Mouse (Mus musculus) MEL (cell line): ENCODE measurements around the gene Zmpste24. TPM values are rescaled to one million over a fixed set of nuclear protein-coding genes. Genes with fewer than 3 reads are reported as not detected.

ENCODE experiments used
- DNase-seq: peaks from one replicate; pipeline ENCODE4 v3.0.0; 2011; ENCODE audit warnings: low read depth, low spot score
- H3K27ac ChIP-seq: 2 replicates; pipeline ENCODE4 v1.5.1; 2012; ENCODE audit warnings: low read depth, mild to moderate bottlenecking, control low read depth, low read length, moderate library complexity; ENCODE audit not compliant: control insufficient read depth
- H3K27me3 ChIP-seq, 2 experiments: fragments of 150-350 bp in 1 of 2; sonication (generic) in 1 of 2; 2 replicates each; pipeline ENCODE4 v1.6.1; 2012; ENCODE audit warnings: low read length in 2 of 2, mild to moderate bottlenecking in 2 of 2, improper control_type of control experiment in 1 of 2, moderate library complexity in 1 of 2; ENCODE audit not compliant: insufficient read depth in 2 of 2, control insufficient read depth in 1 of 2
- H3K36me3 ChIP-seq, 2 experiments: 2 replicates each; pipeline ENCODE4 v1.6.1; 2012 to 2014; ENCODE audit warnings: low read length in 2 of 2, improper control_type of control experiment in 1 of 2, inconsistent platforms in 1 of 2, mild to moderate bottlenecking in 1 of 2; ENCODE audit not compliant: insufficient read depth in 2 of 2, control insufficient read depth in 1 of 2
- H3K4me1 ChIP-seq, 2 experiments: fragments of 150-350 bp in 1 of 2; sonication (generic) in 1 of 2; 2 replicates each; pipeline ENCODE4 v1.6.1; 2012; ENCODE audit warnings: low read length in 2 of 2, improper control_type of control experiment in 1 of 2, mild to moderate bottlenecking in 1 of 2; ENCODE audit not compliant: insufficient read depth in 2 of 2, control insufficient read depth in 1 of 2
- H3K4me3 ChIP-seq, 2 experiments: fragments of 150-350 bp in 1 of 2; sonication (generic) in 1 of 2; 2 replicates each; pipeline ENCODE4 v1.5.1; 2012; ENCODE audit warnings: low read depth in 2 of 2, low read length in 2 of 2, mild to moderate bottlenecking in 2 of 2, moderate library complexity in 2 of 2, control low read depth in 1 of 2, improper control_type of control experiment in 1 of 2; ENCODE audit not compliant: control insufficient read depth in 1 of 2, insufficient read depth in 1 of 2
- H3K79me2 ChIP-seq: 2 replicates; pipeline ENCODE4 v1.6.1; 2012; ENCODE audit warnings: mild to moderate bottlenecking, low read length, moderate library complexity; ENCODE audit not compliant: control insufficient read depth, poor library complexity, insufficient read depth
- H3K9ac ChIP-seq: 2 replicates; pipeline ENCODE4 v1.6.1; 2012; ENCODE audit warnings: low read depth, mild to moderate bottlenecking, control low read depth, low read length, moderate library complexity; ENCODE audit not compliant: control insufficient read depth, poor library complexity, severe bottlenecking
- H3K9me3 ChIP-seq: fragments of 150-350 bp; sonication (generic); replicated peaks from 2 replicates; pipeline ENCODE4 v1.6.1; 2012; ENCODE audit warnings: mild to moderate bottlenecking, low read length, improper control_type of control experiment, moderate library complexity; ENCODE audit not compliant: insufficient read depth
- CHD1 ChIP-seq: IDR thresholded peaks from 2 replicates; pipeline ENCODE4 v1.6.1; 2012; ENCODE audit warnings: low read depth, mild to moderate bottlenecking, inconsistent platforms, low read length, improper control_type of control experiment
- CHD2 ChIP-seq: IDR thresholded peaks from 2 replicates; pipeline ENCODE4 v1.6.1; 2011; ENCODE audit warnings: low read length, improper control_type of control experiment
- CTCF ChIP-seq, 3 experiments: IDR thresholded peaks in 2 of 3; conservative IDR thresholded peaks in 1 of 3; 2 replicates each; pipeline ENCODE4 v1.5.1; 2011 to 2012; ENCODE audit warnings: low read length in 3 of 3, low read depth in 2 of 3, mild to moderate bottlenecking in 2 of 3, improper control_type of control experiment in 1 of 3, inconsistent platforms in 1 of 3, mixed read lengths in 1 of 3, moderate library complexity in 1 of 3; ENCODE audit not compliant: control insufficient read depth in 1 of 3, insufficient read depth in 1 of 3, poor library complexity in 1 of 3, severe bottlenecking in 1 of 3
- ELF1 ChIP-seq: IDR thresholded peaks from 2 replicates; pipeline ENCODE4 v1.6.1; 2014; ENCODE audit warnings: low read depth, mild to moderate bottlenecking, inconsistent platforms, low read length, improper control_type of control experiment, moderate library complexity
- EP300 ChIP-seq, 2 experiments: IDR thresholded peaks; 2 replicates each; pipeline ENCODE4 v1.6.1; 2011; ENCODE audit warnings: improper control_type of control experiment in 2 of 2, low read length in 2 of 2, low read depth in 1 of 2, mild to moderate bottlenecking in 1 of 2
- ETS1 ChIP-seq: IDR thresholded peaks from 2 replicates; pipeline ENCODE4 v1.6.1; 2012; ENCODE audit warnings: low read depth, mild to moderate bottlenecking, inconsistent platforms, low read length, improper control_type of control experiment, moderate library complexity
- GABPA ChIP-seq: IDR thresholded peaks from 2 replicates; pipeline ENCODE4 v1.6.1; 2012; ENCODE audit warnings: low read depth, mild to moderate bottlenecking, inconsistent platforms, low read length, improper control_type of control experiment, moderate library complexity
- GATA1 ChIP-seq: IDR thresholded peaks from 2 replicates; pipeline ENCODE4 v1.6.1; 2011; ENCODE audit warnings: low read depth, low read length, improper control_type of control experiment
- HCFC1 ChIP-seq: IDR thresholded peaks from 2 replicates; pipeline ENCODE4 v1.6.1; 2012; ENCODE audit warnings: low read depth, mild to moderate bottlenecking, inconsistent platforms, low read length, improper control_type of control experiment, moderate library complexity
- JUND ChIP-seq: IDR thresholded peaks from 2 replicates; pipeline ENCODE4 v1.6.1; 2011; ENCODE audit warnings: low read depth, mild to moderate bottlenecking, improper control_type of control experiment, low read length
- KAT2A ChIP-seq: conservative IDR thresholded peaks from 2 replicates; pipeline ENCODE4 v1.6.1; 2012; ENCODE audit warnings: low read depth, low read length, improper control_type of control experiment, inconsistent platforms
- MAX ChIP-seq: IDR thresholded peaks from 2 replicates; pipeline ENCODE4 v1.6.1; 2011; ENCODE audit warnings: low read length, improper control_type of control experiment
- MAZ ChIP-seq: IDR thresholded peaks from 2 replicates; pipeline ENCODE4 v1.6.1; 2012; ENCODE audit warnings: low read depth, mild to moderate bottlenecking, inconsistent platforms, low read length, improper control_type of control experiment
- MXI1 ChIP-seq: IDR thresholded peaks from 2 replicates; pipeline ENCODE4 v1.6.1; 2011; ENCODE audit warnings: mild to moderate bottlenecking, low read depth, low read length, improper control_type of control experiment
- MYB ChIP-seq: IDR thresholded peaks from 2 replicates; pipeline ENCODE4 v1.6.1; 2011; ENCODE audit warnings: mild to moderate bottlenecking, low read depth, low read length, improper control_type of control experiment
- MYC ChIP-seq: IDR thresholded peaks from 2 replicates; pipeline ENCODE4 v1.6.1; 2011; ENCODE audit warnings: low read depth, mild to moderate bottlenecking, low read length, improper control_type of control experiment, moderate library complexity
- NELFE ChIP-seq: IDR thresholded peaks from 2 replicates; pipeline ENCODE4 v1.6.1; 2011; ENCODE audit warnings: low read depth, low read length, improper control_type of control experiment
- NRF1 ChIP-seq: IDR thresholded peaks from 2 replicates; pipeline ENCODE4 v1.6.1; 2014; ENCODE audit warnings: low read depth, mild to moderate bottlenecking, inconsistent platforms, low read length, improper control_type of control experiment, moderate library complexity; ENCODE audit not compliant: poor library complexity, insufficient read depth, severe bottlenecking
- SIN3A ChIP-seq: IDR thresholded peaks from 2 replicates; pipeline ENCODE4 v1.6.1; 2012; ENCODE audit warnings: low read length, improper control_type of control experiment, inconsistent platforms
- SMC3 ChIP-seq: IDR thresholded peaks from 2 replicates; pipeline ENCODE4 v1.6.1; 2011; ENCODE audit warnings: low read depth, low read length, improper control_type of control experiment
- TAL1 ChIP-seq: IDR thresholded peaks from 2 replicates; pipeline ENCODE4 v1.6.1; 2012; ENCODE audit warnings: mild to moderate bottlenecking, inconsistent platforms, low read length, moderate library complexity, mixed read lengths
- TBP ChIP-seq: IDR thresholded peaks from 2 replicates; pipeline ENCODE4 v1.8.0; 2011; ENCODE audit warnings: low read depth, low read length, improper control_type of control experiment
- TCF12 ChIP-seq: IDR thresholded peaks from 2 replicates; pipeline ENCODE4 v1.6.1; 2014; ENCODE audit warnings: low read depth, mild to moderate bottlenecking, inconsistent platforms, low read length, improper control_type of control experiment, moderate library complexity
- UBTF ChIP-seq: IDR thresholded peaks from 2 replicates; pipeline ENCODE4 v1.6.1; 2012; ENCODE audit warnings: low read depth, mild to moderate bottlenecking, inconsistent platforms, low read length, improper control_type of control experiment, moderate library complexity, borderline replicate concordance; ENCODE audit not compliant: insufficient read depth
- USF1 ChIP-seq: IDR thresholded peaks from 2 replicates; pipeline ENCODE4 v1.6.1; 2014; ENCODE audit warnings: low read depth, mild to moderate bottlenecking, inconsistent platforms, low read length, improper control_type of control experiment, moderate library complexity
- USF2 ChIP-seq, 2 experiments: IDR thresholded peaks; 2 replicates each; pipeline ENCODE4 v1.6.1; 2011 to 2012; ENCODE audit warnings: improper control_type of control experiment in 2 of 2, low read length in 2 of 2, borderline replicate concordance in 1 of 2, inconsistent platforms in 1 of 2, low read depth in 1 of 2, mild to moderate bottlenecking in 1 of 2; ENCODE audit not compliant: insufficient read depth in 1 of 2
- ZKSCAN1 ChIP-seq: IDR thresholded peaks from 2 replicates; pipeline ENCODE4 v1.6.1; 2012; ENCODE audit warnings: low read depth, mild to moderate bottlenecking, inconsistent platforms, low read length, improper control_type of control experiment, moderate library complexity
- ZMIZ1 ChIP-seq: IDR thresholded peaks from 2 replicates; pipeline ENCODE4 v1.6.1; 2012; ENCODE audit warnings: low read depth, mild to moderate bottlenecking, inconsistent platforms, low read length, improper control_type of control experiment, moderate library complexity
- polyA plus RNA-seq, 2 experiments: library from polyadenylated mRNA; stranded (reverse) in 1 of 2; unstranded in 1 of 2; fragments of >175 nt in 1 of 2; fragments of >200 nt in 1 of 2; gene quantifications; 2 replicates each; pipeline versions ENCODE4 v1.2.1 to v1.2.4; 2012; ENCODE audit warnings: low replicate concordance in 2 of 2, low read depth in 1 of 2; ENCODE audit not compliant: insufficient read length in 2 of 2, insufficient read depth in 1 of 2, missing spikeins in 1 of 2
- total RNA-seq: library from RNA; depleted of rRNA; stranded (reverse); fragments of 300-350 nt; gene quantifications from 2 replicates; pipeline ENCODE4 v1.2.3, GENCODE M21; 2012

The Zmpste24 gene
- total and polyA plus RNA-seq, 3 experiments = 37.6 to 70.6 (median 44.7) TPM

DNA sequence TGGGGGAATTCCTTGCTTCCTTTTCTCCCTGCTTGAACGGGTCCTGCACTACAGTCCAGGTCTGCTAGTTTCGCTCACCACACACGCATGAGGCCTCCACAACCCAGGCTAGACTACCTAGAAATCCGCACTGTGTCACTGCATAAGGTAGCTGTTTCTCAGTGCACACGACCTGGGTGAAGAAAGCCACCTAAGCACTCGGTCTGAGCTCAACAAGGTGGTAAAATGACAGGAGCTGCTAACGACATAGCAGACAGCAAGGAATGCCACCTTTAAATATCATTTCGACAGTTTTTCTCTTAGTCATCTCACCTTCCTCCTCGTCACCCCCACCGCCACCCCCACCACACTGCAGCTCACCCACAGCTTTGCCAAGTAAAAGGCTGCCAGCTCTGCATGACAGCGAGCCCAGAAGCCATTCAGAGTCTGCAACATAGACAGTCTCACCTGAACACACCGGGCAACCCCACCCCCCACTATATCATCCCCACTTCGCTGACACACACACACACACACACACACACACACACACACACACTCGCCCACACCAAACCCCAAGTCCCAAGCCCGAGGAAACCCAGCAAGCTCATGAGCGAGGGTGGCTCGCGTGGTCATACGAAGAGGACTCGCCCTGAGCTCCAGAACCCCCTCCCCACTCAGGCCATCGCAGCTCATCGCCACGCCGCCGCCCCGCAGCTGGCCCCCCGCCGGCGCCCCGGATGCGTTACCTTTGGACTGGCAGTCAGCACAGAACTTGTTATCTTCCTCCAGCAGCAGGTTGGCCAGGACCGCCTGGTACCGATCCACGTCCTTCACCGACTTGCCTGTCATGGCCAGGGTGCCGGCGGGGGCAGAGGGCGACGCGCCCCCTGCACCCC, 81.8 kb downstream of the Zmpste24 start:
- peak; percentile 57 for DNase-seq
- TF ChIP-seq NELFE (peak; percentile 27; the same call in 1 of the 2 replicates), TCF12 (no peak), SIN3A (peak; percentile 68), MAZ (peak; percentile 66; the same call in 1 of the 2 replicates), UBTF (0 out of 2 replicates have a peak, but pooled peaks have one; percentile 9), CHD2 (no peak), ZMIZ1 (no peak), TAL1 (peak; percentile 74), MXI1 (peak; percentile 60; the same call in 1 of the 2 replicates), ELF1 (0 out of 2 replicates have a peak, but pooled peaks have one; percentile 12)
- TF ChIP-seq, all 39 proteins: peak for 7
- Histone ChIP-seq H3K27me3 (no peaks in the 10 kb centered on the region), H3K79me2 (peaks cover 39% of the 10 kb centered on the region), H3K9me3 (no peaks in the 10 kb centered on the region), H3K27ac (peak overlapping the region; percentile 83), H3K4me1 (peaks cover 13 to 40% of the 10 kb centered on the region in 2 experiments), H3K36me3 (peaks cover 0 to 47% of the 10 kb centered on the region in 2 experiments; a peak in 2 of 4 replicates), H3K4me3 (peak overlapping the region; percentile 80 to 94), H3K9ac (peak overlapping the region; percentile 91)

DNA sequence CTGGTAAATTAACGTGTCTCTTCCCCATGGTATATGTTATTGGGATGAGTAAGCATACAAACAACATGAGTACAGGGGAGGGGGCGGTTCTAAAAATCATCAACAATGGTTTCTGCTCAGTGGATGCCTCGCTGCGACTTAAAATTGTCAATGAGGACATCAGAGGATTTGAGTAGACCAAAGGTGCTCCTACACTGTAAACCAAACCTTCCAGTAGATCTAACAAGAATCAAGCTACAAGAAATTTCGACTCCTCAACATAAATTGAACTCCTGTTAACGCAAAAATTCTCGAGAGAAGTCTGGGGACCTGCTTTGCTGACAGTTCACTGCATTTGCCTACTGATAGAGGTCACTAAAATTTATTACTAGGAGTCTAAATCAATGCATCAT, 82.8 kb downstream of the Zmpste24 start:
- no peaks in the 10 kb centered on the region for H3K9me3 ChIP-seq
- peak overlapping the region; percentile 97 for H3K27ac ChIP-seq
- H3K79me2 ChIP-seq = peaks cover 42% of the 10 kb centered on the region
- TF ChIP-seq MYC (no peak), ZKSCAN1 (no peak), HCFC1 (no peak), MYB (no peak), MAX (no peak), MXI1 (no peak), TCF12 (no peak), GABPA (no peak), ZMIZ1 (no peak), USF2 (IDR thresholded peaks at IDR 0.05; ENCODE audit: borderline replicate concordance in 1 of 2, insufficient read depth in 1 of 2, low read depth in 1 of 2, low read length in 2 of 2) (no peak), NRF1 (no peak), ELF1 (no peak), SMC3 (no peak), JUND (no peak), UBTF (no peak), USF1 (no peak), GATA1 (no peak), NELFE (no peak), CHD1 (peak; percentile 87; the same call in 1 of the 2 replicates), CTCF (IDR thresholded peaks at IDR 0.05 in 2 of 3, conservative IDR thresholded peaks at IDR 0.05 in 1 of 3; ENCODE audit: control insufficient read depth in 1 of 3, insufficient read depth in 1 of 3, low read depth in 2 of 3, low read length in 3 of 3, poor library complexity in 1 of 3, severe bottlenecking in 1 of 3) (no peak), ETS1 (0 out of 2 replicates have a peak, but pooled peaks have one; percentile 5), KAT2A (no peak), EP300 (IDR thresholded peaks at IDR 0.05; ENCODE audit: low read depth in 1 of 2, low read length in 2 of 2) (peak in 1 of 2 experiments; percentile 41; a peak in 1 of 4 replicates), TBP (no peak)

More for the DNA sequence above, 82.8 kb downstream of the Zmpste24 start:
- Histone ChIP-seq H3K9ac (peak overlapping the region; percentile 91), H3K4me3 (peak overlapping the region; percentile 49 to 80), H3K27me3 (no peaks in the 10 kb centered on the region), H3K4me1 (peaks cover 22 to 44% of the 10 kb centered on the region in 2 experiments), H3K36me3 (peaks cover 0 to 56% of the 10 kb centered on the region in 2 experiments; a peak in 2 of 4 replicates)
- peak; percentile 59 for DNase-seq
